Mouse (Mus musculus) c-Kit-negative CD71-positive TER-119-positive erythroid progenitor cells, embryonic 14.5 days (primary cell): Measurements from ENCODE around the gene Gde1.

ENCODE experiments used
- DNase-seq: peaks from one replicate; pipeline ENCODE4 v3.0.0-alpha.2; 2013; ENCODE audit warnings: low read depth, low spot score

The Gde1 gene

GRCm38 (mm10) chr7:118705101-118705961 lies at the start of gene Gde1:
Gde1 (minus strand) TSS chr7:118705778.
- peak; percentile 69 for DNase-seq

- DNase-seq = no peak
These were observed 46.0 kb upstream of the Gde1 start for GRCm38 (mm10) chr7:118751625-118752024.

GRCm38 (mm10) chr7:118749706-118750105 lies 44.1 kb upstream of the Gde1 start:
- DNase-seq = no peak

- no peak for DNase-seq
These were observed 42.5 kb upstream of the Gde1 start for GRCm38 (mm10) chr7:118747891-118748672.

- no peak for DNase-seq
These were observed 39.2 kb upstream of the Gde1 start for GRCm38 (mm10) chr7:118744766-118745165.

- DNase-seq = no peak
These were observed 36.7 kb upstream of the Gde1 start for GRCm38 (mm10) chr7:118742278-118742677.

- DNase-seq = peak; percentile 95
These were observed 35.2 kb upstream of the Gde1 start for GRCm38 (mm10) chr7:118740532-118741338.

- DNase-seq = peak; percentile 73
These were observed 34.5 kb upstream of the Gde1 start, which contains the start of gene Vps35l for GRCm38 (mm10) chr7:118739975-118740531. Vps35l (plus strand) TSS chr7:118740226.

- DNase-seq = no peak
These were observed 33.2 kb upstream of the Gde1 start for GRCm38 (mm10) chr7:118738730-118739129.

GRCm38 (mm10) chr7:118733225-118733624 lies 27.6 kb upstream of the Gde1 start:
- no peak for DNase-seq

GRCm38 (mm10) chr7:118731781-118732180 lies 26.2 kb upstream of the Gde1 start:
- no peak for DNase-seq

- DNase-seq = no peak
These were observed 23.4 kb upstream of the Gde1 start for GRCm38 (mm10) chr7:118728846-118729587.

GRCm38 (mm10) chr7:118725459-118725858 lies 19.9 kb upstream of the Gde1 start:
- no peak for DNase-seq

- DNase-seq = no peak
These were observed 18.3 kb upstream of the Gde1 start for GRCm38 (mm10) chr7:118723927-118724326.

GRCm38 (mm10) chr7:118718066-118718465 lies 12.5 kb upstream of the Gde1 start:
- no peak for DNase-seq

GRCm38 (mm10) chr7:118714873-118715272 lies 9.3 kb upstream of the Gde1 start:
- DNase-seq = no peak

GRCm38 (mm10) chr7:118712228-118713173 lies 6.9 kb upstream of the Gde1 start, which contains the start of gene Ccp110:
Ccp110 (plus strand) TSS chr7:118712552.
- peak; percentile 94 for DNase-seq

- DNase-seq = no peak
These were observed 5.2 kb upstream of the Gde1 start for GRCm38 (mm10) chr7:118710776-118711175.

GRCm38 (mm10) chr7:118708002-118708401 lies 2.4 kb upstream of the Gde1 start:
- DNase-seq = no peak
